Mouse (Mus musculus): ENCODE measurements around the gene Sirt1.

The Sirt1 gene

GRCm38 (mm10) chr10:63336901-63337300, 44.6 kb downstream of the Sirt1 start:
- no peak for DNase-seq (ENCODE audit: low spot score)

DNA sequence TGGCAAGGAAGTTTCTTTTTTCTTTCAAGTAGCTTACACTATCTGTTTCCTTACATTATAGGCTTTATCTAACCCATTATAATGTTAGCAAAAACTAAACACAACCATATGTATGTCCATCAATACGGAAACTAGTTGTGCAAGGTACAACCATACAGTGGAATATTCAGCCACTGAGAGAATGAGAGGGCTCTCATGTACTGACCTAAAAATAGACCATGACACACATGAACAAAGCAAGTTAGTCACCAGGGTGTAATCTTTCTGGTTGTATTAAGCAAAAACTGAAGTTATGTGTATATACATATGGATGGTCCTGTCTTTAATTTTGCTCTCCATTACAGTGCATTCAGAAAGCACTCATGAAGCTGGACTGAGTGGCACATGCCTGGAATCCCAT, 54.4 kb downstream of the Sirt1 start:
- no peak for DNase-seq (ENCODE audit: low spot score)

DNA sequence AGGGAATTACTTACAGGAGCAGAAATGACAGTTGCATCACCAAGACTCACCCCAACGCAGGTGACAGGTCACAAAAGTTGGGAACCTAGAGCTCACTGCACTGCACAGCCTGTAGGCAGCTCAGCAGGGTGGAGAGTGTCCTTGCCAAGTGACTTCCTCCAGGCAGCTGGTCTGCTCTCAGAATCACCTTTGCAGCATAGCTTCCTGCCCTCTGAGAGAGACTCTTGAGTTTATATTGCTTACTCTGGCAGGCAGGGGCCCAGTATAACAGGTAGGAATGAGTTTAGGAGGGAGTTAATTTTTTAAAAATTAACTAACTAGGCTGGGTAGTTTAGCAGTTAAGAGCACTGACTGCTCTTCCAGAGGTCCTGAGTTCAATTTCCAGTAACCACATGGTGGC, 67.8 kb downstream of the Sirt1 start:
- DNase-seq (ENCODE audit: low spot score) = no peak

- peak; percentile 92 for DNase-seq (ENCODE audit: low spot score)
These were observed 72.7 kb downstream of the Sirt1 start for GRCm38 (mm10) chr10:63308582-63309366.

- DNase-seq (ENCODE audit: low spot score) = no peak
These were observed 79.1 kb downstream of the Sirt1 start for GRCm38 (mm10) chr10:63302356-63302755.

- no peak for DNase-seq (ENCODE audit: low spot score)
These were observed 98.7 kb downstream of the Sirt1 start for GRCm38 (mm10) chr10:63282846-63283245.

DNA sequence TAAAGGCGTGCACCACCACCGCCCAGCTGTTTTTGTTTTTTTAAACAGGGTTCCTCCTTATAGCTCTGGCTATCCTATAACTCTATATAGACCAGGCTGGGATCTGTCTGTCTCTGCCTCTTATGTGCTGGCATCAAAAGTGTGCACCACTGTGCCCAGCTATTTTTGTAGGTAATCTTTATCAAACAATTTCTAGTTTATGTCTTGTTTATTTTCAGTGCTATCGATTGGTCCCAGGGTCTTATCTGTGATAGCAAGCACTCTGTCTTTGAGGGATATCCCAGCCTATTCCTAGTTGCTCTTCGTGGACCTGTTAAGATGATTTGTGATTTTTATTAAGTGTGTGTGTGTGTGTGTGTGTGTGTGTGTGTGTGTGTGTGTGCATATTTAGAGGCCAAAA, 99.1 kb downstream of the Sirt1 start:
- DNase-seq (ENCODE audit: low spot score) = no peak

- no peak for DNase-seq (ENCODE audit: low spot score)
These were observed 101.7 kb downstream of the Sirt1 start for GRCm38 (mm10) chr10:63279851-63280250.

- no peak for DNase-seq (ENCODE audit: low spot score)
These were observed 104.5 kb downstream of the Sirt1 start for GRCm38 (mm10) chr10:63277010-63277409.

DNA sequence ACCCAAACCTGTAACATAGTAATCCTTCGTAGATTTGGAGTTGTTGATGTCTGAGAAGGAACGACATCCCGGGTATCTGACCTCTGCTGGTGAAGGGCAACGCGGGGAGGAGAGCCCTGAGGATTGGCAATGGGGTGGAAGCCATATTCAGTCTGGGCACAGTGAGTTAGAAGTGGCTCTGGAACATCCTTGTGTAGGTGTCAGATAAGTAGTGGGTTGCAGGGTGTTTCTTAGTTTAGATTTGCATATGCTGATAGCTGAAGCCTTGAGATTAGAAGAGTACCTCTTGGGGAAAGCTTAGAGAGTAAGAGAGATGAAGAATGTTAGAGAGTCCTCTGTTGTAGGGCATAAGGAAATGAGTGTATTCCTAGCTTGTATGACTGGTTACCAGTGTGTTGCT, 108.6 kb downstream of the Sirt1 start:
- DNase-seq (ENCODE audit: low spot score) = no peak

DNA sequence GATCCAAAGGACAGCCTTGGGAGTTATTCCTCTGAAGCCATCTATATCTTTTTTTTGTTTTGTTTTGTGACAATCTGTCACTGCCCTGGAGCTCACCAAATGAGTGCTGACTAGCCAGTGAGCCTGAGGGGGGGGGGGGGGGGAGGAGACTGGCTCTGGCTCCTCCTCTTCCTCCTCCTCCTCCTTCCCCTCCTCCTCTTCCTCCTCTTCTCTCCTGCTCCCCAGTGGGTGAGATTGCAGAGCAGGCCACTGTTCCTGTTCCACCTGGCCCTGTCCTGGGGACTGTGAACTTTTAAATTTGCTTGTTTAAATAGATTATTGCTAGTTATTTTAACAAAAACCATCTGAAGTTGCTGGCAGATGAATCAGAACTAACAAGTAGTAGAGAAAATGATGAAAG, 109.1 kb downstream of the Sirt1 start:
- DNase-seq (ENCODE audit: low spot score) = no peak
